Mouse (Mus musculus): ENCODE measurements at regions not wholly inside any gene's neighbourhood (a gene's known extent, or its start where the extent isn't known, plus 50 kb on each side); places are given as distances from the start of the nearest gene placed in this dataset.
"Not testable (repeated sequence)": the region's sequence is repeated elsewhere in the genome, so short reads cannot be mapped to it uniquely, and the experiment has no call there.

GRCm38 (mm10) chr16:12811088-12811487 is 298.4 kb upstream of the Ercc4 start:
- DNase-seq = no peak

DNA sequence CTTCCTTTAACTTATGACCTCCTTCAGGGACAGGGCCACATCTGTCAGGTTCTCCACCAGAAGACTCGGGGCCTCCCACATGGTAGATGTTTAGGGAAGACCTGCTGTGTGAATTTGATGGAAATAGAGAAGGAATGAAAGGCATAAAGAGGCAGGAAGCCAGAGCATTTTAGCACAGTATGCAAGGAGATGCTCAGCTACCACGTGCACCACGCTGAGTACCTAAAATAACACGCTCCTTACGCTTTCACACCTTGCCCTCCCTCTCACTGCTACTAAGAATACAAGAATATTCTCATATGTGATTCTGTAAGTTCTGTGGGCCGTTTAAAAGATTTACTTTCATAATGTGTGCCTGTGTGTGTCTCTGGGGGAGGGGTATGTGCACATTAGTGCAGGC is 284.8 kb upstream of the Ercc4 start:
- DNase-seq = no peak

- no peak for DNase-seq
Measured at GRCm38 (mm10) chr16:12826222-12826621, 283.3 kb upstream of the Ercc4 start.

- not testable (repeated sequence) for DNase-seq
Measured at GRCm38 (mm10) chr16:12831308-12831707, 278.2 kb upstream of the Ercc4 start.

DNA sequence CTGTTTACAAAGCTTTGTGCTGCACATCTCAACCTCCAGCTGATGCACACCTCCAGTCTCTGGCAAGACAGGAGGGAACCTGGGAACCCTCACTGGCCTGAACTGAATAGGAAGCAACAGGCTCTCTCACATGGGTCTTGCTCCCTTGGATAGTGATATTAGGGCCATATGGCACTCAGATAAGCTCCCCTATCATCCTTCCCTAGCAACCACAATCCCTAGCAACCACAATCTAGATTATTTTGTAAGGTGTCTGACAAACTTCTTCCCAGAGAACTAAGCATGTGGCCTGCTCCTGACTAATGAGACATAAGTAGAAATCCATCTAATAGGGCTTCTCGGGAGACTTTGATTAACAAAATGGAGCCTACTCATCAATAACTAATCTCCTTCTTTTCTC is 253.1 kb upstream of the Ercc4 start:
- DNase-seq = no peak

DNA sequence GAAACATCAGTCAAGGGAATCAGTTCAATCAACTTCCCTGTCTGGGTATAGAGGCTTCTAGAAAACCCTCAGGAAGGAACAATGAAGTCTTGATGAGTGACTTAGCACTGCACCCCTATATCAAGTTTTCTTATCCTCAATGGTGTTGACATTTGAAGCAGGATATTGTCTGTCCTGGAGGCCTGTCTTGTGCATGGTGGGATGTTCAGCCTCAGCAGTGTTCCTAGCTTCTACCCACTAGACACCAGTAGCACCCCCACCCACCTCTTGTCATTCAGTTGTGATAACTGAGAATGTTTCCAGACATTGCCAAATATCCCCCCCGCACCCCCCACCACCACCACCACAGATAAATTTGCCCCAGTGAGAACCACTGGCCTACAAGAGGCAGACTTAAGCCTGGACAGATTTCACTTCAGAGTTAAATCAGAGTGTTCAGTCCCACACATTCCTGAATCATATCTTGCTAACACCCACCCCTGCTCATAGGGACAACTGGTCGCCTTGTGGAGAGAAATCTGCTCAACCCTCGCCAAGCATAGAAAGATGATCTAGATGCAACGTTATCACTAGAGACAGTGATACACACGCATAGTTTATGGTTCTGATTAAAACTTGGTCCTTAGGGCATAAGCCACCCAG is 249.6 kb upstream of the Ercc4 start:
- DNase-seq = no peak

GRCm38 (mm10) chr16:12862561-12862960 is 246.9 kb upstream of the Ercc4 start:
- DNase-seq = no peak

GRCm38 (mm10) chr16:12878326-12878725 is 231.2 kb upstream of the Ercc4 start:
- not testable (repeated sequence) for DNase-seq

DNA sequence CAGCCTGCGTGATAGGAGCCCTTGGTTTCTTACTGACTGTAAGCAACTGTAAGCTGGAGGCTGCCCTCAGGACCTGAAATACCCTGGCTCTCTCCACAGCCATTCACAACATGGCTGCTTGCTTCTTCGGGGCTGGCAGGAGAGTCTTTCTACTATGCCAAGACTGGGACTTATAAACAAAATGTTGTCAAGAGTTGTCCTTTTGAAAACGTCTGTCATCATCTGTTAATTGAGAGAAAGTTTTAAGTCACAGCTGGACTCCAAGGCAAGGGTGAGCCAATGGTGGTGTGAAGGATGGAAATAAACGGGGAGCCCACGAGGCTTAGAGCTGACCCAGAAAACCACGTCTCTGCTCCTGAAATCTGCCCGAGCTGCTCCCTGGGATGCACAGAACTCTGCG is 229.5 kb upstream of the Ercc4 start:
- no peak for DNase-seq

- no peak for DNase-seq
Measured at GRCm38 (mm10) chr16:12880481-12880880, 229.0 kb upstream of the Ercc4 start.

GRCm38 (mm10) chr16:12882690-12883089 is 226.8 kb upstream of the Ercc4 start:
- DNase-seq = no peak

DNA sequence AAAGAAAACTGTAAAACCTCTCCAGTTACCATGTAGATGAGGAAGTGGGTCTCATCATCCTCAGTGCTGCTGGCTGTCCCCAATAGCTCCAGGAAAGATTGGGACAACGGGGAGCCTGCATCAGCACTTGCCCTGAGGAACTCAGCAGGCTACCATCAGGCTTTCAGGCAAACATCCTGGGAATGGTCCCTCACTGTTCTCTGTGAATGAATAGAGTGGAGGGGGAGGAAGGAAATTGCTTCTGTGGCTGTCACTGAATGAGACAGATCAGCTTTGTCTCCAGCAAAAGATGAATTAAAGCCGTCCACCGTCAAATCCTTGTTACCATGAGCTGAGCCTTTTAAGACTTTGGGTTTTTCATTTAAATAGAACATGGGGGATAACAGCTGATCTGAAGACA is 224.9 kb upstream of the Ercc4 start:
- DNase-seq = no peak

DNA sequence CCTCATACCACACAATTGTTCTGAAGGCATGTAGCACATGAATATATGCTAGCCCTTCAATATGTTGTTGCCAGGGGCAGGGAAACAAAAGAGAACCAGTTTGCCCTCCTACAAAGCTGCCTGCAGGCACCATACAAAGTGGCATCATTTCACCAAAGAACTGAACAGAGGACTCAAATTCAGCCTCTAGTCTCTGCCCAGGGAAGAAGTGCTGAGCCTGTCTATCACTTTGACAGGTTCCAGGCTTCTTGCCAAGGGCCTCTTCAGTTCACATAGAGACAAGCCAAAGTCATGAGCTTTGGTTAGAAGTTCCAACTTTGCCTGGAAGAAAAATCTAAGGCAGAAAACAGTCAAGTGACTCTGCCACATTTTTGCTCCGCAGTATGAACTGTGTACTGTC is 223.4 kb upstream of the Ercc4 start:
- DNase-seq = no peak

DNA sequence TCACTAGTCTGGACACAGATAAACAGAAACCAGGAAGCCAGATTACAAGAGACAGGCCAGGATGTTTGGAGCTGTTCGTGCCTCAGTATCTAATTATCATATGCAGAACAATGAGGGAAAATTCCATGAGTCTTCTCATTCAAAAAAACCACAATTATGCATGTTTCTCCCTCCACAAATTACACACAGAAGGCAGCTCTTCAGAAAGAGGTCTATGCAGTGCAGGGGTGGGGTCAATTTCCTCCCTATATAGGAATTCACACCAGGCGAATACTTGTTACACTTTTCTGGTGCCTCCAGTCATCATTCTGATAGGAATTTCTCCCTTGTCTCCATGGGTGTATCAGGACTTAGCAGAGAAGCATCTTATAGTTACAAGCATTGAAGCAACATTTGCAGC is 222.1 kb upstream of the Ercc4 start:
- no peak for DNase-seq

- DNase-seq = no peak
Measured at GRCm38 (mm10) chr16:12890094-12890493, 219.4 kb upstream of the Ercc4 start.

- no peak for DNase-seq
Measured at GRCm38 (mm10) chr16:12890545-12890944, 218.9 kb upstream of the Ercc4 start.

DNA sequence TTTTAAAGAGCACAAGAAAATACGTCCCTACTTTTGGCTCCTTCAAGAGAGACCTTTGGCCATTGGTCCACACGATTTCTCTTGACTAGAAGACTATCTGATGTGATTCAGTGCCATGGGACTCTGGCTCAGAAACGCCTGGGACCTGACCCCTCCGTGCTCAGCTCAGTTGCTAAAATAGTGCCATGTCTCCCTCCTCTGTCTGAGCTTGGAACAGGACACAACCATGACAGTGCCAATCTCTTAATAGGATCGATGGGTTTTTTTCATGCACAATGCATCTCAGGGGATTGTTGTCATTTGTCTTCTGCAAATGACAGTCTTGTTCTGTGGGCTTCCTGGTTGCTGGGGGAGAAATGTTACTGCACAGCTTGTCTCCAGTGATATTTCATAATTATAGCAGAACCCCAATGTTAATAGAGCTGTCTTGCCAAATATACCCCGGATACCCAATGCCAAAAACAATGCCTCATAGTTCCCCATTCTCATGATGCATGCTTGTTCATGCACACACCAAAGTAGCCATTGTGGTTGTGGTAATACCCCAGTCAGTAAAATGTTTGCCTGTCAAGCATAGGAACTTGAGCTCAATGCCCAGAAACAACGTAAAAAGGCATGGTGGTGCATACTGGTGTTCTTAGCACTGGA is 216.7 kb upstream of the Ercc4 start:
- DNase-seq = no peak

GRCm38 (mm10) chr16:12897267-12897666 is 212.2 kb upstream of the Ercc4 start:
- DNase-seq = no peak

DNA sequence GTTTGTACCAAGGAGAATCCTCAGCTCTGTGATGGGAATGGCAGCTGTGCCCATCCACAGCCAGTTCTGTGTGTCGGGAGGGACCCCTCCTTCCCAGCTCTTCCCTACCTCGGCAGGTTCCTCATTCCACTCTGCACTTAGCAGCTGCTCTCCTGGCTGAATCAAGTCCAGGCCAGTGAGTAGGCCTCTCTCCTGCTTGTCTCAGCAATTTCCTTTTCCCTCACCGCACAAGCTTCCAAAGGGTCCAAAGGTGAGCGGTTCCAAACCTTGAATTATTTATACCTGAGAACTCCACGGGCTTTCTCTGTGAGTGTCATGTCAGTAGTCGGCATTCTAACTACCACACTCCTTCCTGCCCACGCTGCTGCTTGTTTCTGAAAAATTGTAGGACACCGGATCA is 208.8 kb upstream of the Ercc4 start:
- no peak for DNase-seq

DNA sequence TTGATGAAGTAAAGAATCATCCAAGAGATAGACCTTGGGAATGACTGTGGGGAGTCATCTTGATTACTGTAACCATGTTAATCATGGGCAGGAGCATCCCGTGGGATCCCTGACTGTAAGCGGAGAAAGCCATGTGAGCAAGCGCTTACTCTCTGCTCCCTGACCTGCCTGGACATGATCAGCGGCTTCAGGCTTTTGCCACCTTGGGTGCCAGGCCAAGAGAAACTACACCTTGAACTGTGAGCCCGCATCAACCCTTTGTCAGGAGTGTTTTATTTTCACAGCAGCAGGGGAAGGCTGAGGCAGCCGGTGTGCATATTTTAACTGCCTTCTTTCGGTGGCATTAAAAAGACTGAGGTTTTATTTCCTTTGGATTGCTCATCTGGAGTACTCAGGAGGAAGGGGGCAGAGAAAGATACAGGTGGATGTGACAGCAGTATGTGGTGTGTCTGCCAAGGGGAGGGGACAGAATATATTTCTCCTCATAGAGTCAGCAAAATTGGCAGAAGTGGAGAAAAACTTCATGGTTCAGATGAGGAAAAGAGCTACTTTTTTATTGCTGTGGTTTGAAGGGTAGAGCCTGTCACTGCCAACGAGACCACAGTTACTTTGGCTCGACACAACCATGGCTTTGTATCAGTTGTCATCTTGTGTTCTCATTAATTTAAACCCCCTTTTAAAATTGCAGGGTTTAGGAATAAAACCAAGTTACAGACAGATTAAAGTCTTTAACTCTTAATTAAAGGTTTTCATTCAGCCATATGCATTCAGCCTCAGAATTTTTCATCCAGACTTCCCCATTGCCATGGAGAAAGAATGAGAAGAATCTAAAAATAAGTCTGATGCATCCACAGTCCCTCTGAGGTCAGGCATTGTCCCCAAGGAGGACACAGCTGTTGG is 208.1 kb upstream of the Ercc4 start:
- no peak for DNase-seq

GRCm38 (mm10) chr16:12901996-12902319 is 207.5 kb upstream of the Ercc4 start:
- DNase-seq = no peak

DNA sequence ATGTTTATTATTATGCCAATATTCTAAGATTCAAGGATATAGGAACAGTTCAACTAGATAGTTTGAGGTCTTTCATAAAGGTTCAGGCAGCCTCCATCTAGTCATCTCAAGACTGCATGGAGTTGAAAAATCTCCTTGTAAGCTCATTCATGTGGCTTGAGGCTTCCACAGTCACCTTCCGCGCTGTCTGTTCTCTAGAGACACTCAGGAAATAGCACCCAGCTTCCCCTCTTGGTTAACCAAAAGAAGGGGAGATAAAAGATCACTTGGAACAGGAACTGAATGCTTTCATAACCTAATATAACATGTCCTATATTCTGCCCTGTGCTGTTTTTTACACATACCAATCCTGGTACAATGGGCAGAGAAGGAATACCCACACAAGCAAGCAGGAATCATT is 206.3 kb upstream of the Ercc4 start:
- no peak for DNase-seq

DNA sequence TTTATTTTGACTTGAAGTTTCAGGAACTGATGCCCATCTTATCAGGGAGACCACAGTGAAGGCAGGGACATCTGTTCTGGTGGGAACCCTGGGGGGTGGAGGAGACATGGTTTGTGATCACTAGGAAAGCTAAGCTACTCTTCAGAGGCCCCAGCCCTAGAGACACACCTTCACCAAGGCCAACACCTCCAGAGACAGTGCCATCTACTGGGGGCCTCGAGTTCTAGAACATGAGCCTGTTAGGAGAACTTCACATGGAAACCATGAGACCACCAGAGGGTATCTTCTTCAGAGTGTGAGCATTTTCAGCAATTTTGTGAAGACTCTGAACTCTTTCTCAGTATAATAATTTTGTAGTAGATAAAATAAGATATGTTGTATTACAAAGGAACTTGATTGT is 204.5 kb upstream of the Ercc4 start:
- DNase-seq = no peak

DNA sequence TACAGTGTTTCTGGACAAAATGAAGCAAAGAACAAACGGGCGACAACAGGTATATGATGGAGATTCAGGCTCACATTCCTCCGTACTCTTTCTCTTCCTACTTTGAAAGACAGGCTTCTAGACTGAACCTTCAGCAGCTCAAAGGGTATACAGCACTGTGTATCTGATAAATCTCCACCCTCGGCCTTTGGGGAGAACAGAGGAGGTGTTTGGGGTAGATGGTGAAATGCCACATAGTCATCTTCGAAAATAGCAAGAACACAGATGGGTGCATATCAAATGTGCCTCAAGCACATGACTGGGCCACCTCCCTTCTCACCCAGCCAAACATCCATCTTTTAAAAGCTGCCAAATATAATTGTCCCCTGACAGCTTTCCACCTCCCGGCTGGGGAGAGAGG is 184.8 kb upstream of the Ercc4 start:
- DNase-seq = no peak
